Mouse (Mus musculus) liver, postnatal 0 days (tissue): ENCODE measurements at regions not wholly inside any gene's neighbourhood (a gene's known extent, or its start where the extent isn't known, plus 50 kb on each side); places are given as distances from the start of the nearest gene placed in this dataset.

ENCODE experiments used
- CTCF ChIP-seq: sonication (generic); IDR thresholded peaks from 2 replicates; pipeline ENCODE4 v1.5.1; 2016; ENCODE audit warnings: antibody characterized with exemption, low read depth
- EP300 ChIP-seq: IDR thresholded peaks from 2 replicates; pipeline ENCODE4 v1.6.1; 2016; ENCODE audit warnings: antibody characterized with exemption, low read depth, mild to moderate bottlenecking

- TF ChIP-seq CTCF (no peak), EP300 (no peak)
Observed at GRCm38 (mm10) chr10:45925746-45926145, 348.1 kb downstream of the Hace1 start.
